Mouse (Mus musculus) myocyte (in vitro differentiated cells): ENCODE data around the gene Slco1c1. TPM values are rescaled to one million over a fixed set of nuclear protein-coding genes. Genes with fewer than 3 reads are reported as not detected.

Experiments
- H3K27me3 ChIP-seq: one replicate; pipeline ENCODE4 v1.6.1; 2011; ENCODE audit not compliant: control insufficient read depth, insufficient read depth, insufficient read length
- H3K36me3 ChIP-seq: one replicate; pipeline ENCODE4 v1.6.1; 2011; ENCODE audit not compliant: control insufficient read depth, insufficient read depth
- H3K4me2 ChIP-seq: one replicate; pipeline ENCODE4 v1.6.1; 2011; ENCODE audit warnings: low read depth, control low read depth
- H3K4me3 ChIP-seq: one replicate; pipeline ENCODE4 v1.5.1; 2011; ENCODE audit warnings: mild to moderate bottlenecking, control low read depth, moderate library complexity
- H3K79me2 ChIP-seq: one replicate; pipeline ENCODE4 v1.6.1; 2011; ENCODE audit not compliant: control insufficient read depth, insufficient read depth
- H3ac ChIP-seq: one replicate; pipeline ENCODE4 v1.6.1; 2011; ENCODE audit not compliant: control insufficient read depth, insufficient read length
- CEBPB ChIP-seq: IDR thresholded peaks from 2 replicates; pipeline ENCODE4 v1.6.1; 2011; ENCODE audit warnings: mild to moderate bottlenecking, moderate library complexity; ENCODE audit not compliant: poor library complexity, insufficient read depth, severe bottlenecking
- E2F4 ChIP-seq: IDR thresholded peaks from one replicate; pipeline ENCODE4 v1.6.1; 2011; ENCODE audit warnings: mild to moderate bottlenecking, control low read depth, moderate library complexity; ENCODE audit not compliant: insufficient read depth
- MAX ChIP-seq: IDR thresholded peaks from one replicate; pipeline ENCODE4 v1.6.1; 2011; ENCODE audit warnings: low read depth, mild to moderate bottlenecking, control low read depth
- MYOD1 ChIP-seq, 3 experiments: IDR thresholded peaks; one replicate each; pipeline ENCODE4 v1.6.1; 2011; ENCODE audit warnings: control low read depth in 2 of 3, low read depth in 2 of 3, mild to moderate bottlenecking in 2 of 3, moderate library complexity in 1 of 3; ENCODE audit not compliant: insufficient read length in 2 of 3, control insufficient read depth in 1 of 3
- MYOG ChIP-seq, 3 experiments: IDR thresholded peaks; one replicate each; pipeline ENCODE4 v1.6.1; 2011; ENCODE audit warnings: control low read depth in 2 of 3, low read depth in 2 of 3, mild to moderate bottlenecking in 2 of 3; ENCODE audit not compliant: insufficient read length in 2 of 3, control insufficient read depth in 1 of 3, insufficient read depth in 1 of 3
- POLR2A ChIP-seq: IDR thresholded peaks from one replicate; pipeline ENCODE4 v1.6.1; 2011; ENCODE audit warnings: low read depth, mild to moderate bottlenecking, control low read depth, moderate library complexity; ENCODE audit not compliant: insufficient read length
- POLR2AphosphoS2 ChIP-seq: IDR thresholded peaks from one replicate; pipeline ENCODE4 v1.6.1; 2011; ENCODE audit warnings: low read depth, control low read depth; ENCODE audit not compliant: insufficient read length
- REST ChIP-seq: IDR thresholded peaks from one replicate; pipeline ENCODE4 v1.6.1; 2011; ENCODE audit warnings: mild to moderate bottlenecking, control low read depth, moderate library complexity; ENCODE audit not compliant: insufficient read depth, insufficient read length
- SRF ChIP-seq: IDR thresholded peaks from one replicate; pipeline ENCODE4 v1.6.1; 2011; ENCODE audit warnings: low read depth; ENCODE audit not compliant: control insufficient read depth, insufficient read length
- TCF12 ChIP-seq: IDR thresholded peaks from one replicate; pipeline ENCODE4 v1.6.1; 2011; ENCODE audit warnings: mild to moderate bottlenecking, control low read depth; ENCODE audit not compliant: poor library complexity, insufficient read depth, severe bottlenecking
- TCF3 ChIP-seq: IDR thresholded peaks from one replicate; pipeline ENCODE4 v1.6.1; 2011; ENCODE audit warnings: low read depth, control low read depth; ENCODE audit not compliant: insufficient read length
- USF1 ChIP-seq: IDR thresholded peaks from one replicate; pipeline ENCODE4 v1.6.1; 2011; ENCODE audit warnings: low read depth, mild to moderate bottlenecking, control low read depth, moderate library complexity
- polyA plus RNA-seq: library from polyadenylated mRNA; unstranded; fragments of >200 nt; fragmentation: generic; extraction: Trizol; gene quantifications from one replicate; pipeline ENCODE4 v1.2.1, GENCODE M21; 2012; ENCODE audit warnings: missing spikeins

Slco1c1 gene
- polyA plus RNA-seq, 1 experiment = not detected

DNA sequence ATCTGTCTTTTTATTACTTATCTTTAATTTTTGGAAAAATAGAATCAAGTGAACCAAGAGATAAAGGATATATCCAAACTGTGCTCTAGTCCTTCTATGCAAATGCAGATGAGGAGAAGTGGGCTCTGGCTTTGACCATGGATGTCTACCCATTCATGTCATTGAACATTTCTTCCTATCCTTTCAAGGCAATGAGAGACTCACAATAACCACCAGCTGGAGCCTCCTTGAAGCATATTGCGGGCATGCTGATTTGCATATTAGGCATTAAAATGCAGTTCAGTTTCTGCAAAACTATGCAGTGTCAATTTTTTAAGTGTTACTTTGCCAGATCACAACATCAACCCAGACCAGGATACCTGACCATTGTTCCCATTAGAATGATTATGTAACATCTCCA lies 1.6 kb downstream of the Slco1c1 start:
- H3K79me2 ChIP-seq = no peaks in the 10 kb centered on the region
- no peaks in the 10 kb centered on the region for H3K27me3 ChIP-seq
- H3K4me3 ChIP-seq = no peak overlapping the region
- H3ac ChIP-seq = no peak overlapping the region
- H3K36me3 ChIP-seq = no peaks in the 10 kb centered on the region
- H3K4me2 ChIP-seq = no peak overlapping the region
- no peak for TF ChIP-seq TCF12
- TF ChIP-seq USF1 = no peak
- TF ChIP-seq SRF = no peak
- TF ChIP-seq E2F4 = no peak
- TF ChIP-seq POLR2A = no peak
- no peak for TF ChIP-seq TCF3
- no peak for TF ChIP-seq REST
- no peak for TF ChIP-seq POLR2AphosphoS2
- TF ChIP-seq CEBPB = no peak
- TF ChIP-seq MYOG (IDR thresholded peaks at IDR 0.05; ENCODE audit: control insufficient read depth in 1 of 3, insufficient read depth in 1 of 3, insufficient read length in 2 of 3, low read depth in 2 of 3) = no peak
- TF ChIP-seq MAX = no peak
- TF ChIP-seq MYOD1 (IDR thresholded peaks at IDR 0.05; ENCODE audit: control insufficient read depth in 1 of 3, insufficient read length in 2 of 3, low read depth in 2 of 3) = no peak

DNA sequence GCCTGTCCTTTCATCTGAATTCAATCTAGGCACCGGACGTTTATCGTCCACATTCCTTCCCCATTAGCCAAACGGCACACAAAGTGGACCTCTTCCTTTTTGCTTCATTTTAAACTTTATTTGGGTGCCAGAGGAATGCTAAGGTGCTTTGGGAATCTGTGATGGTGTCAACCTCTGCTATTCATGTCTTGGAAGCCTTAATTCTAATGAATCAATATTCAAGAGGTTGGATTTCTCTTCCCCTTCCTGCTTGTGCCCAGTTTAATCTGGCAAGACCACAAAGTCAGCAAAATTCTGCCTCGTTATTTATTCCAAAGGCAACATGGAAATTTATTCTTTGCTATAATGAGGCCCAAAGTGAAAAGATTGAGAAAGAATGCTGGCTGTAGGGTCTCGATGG lies 6.7 kb downstream of the Slco1c1 start:
- Histone ChIP-seq H3K79me2 (no peaks in the 10 kb centered on the region), H3K36me3 (no peaks in the 10 kb centered on the region), H3K4me3 (no peak overlapping the region), H3ac (no peak overlapping the region), H3K27me3 (no peaks in the 10 kb centered on the region), H3K4me2 (no peak overlapping the region)
- no peak for TF ChIP-seq MYOG (IDR thresholded peaks at IDR 0.05; ENCODE audit: control insufficient read depth in 1 of 3, insufficient read depth in 1 of 3, insufficient read length in 2 of 3, low read depth in 2 of 3)
- TF ChIP-seq SRF = no peak
- no peak for TF ChIP-seq POLR2AphosphoS2
- no peak for TF ChIP-seq TCF12
- TF ChIP-seq E2F4 = no peak
- no peak for TF ChIP-seq CEBPB
- TF ChIP-seq USF1 = no peak
- no peak for TF ChIP-seq MAX

DNA sequence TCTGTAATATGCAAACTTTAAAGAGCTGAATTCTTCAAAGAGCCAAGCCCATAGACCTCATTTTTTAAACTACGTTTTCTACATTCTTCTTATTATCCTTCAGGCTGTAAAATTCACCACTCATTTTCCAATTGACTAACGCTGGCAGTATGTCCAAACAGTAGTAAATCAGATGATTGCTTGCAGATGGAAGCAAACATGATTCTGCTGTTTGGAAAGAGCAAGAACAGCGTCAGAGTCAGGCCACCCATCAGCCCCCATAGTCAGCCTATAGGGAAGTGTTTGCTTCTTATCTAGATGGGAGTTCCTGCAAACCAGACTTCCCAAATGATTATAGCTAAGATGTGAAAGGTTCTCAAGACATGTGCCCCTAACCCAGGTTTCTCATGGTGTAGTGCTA lies 13.1 kb downstream of the Slco1c1 start:
- no peak overlapping the region for H3K4me3 ChIP-seq
- H3K79me2 ChIP-seq = no peaks in the 10 kb centered on the region
- TF ChIP-seq TCF3 (no peak), TCF12 (no peak), REST (no peak), MYOD1 (IDR thresholded peaks at IDR 0.05; ENCODE audit: control insufficient read depth in 1 of 3, insufficient read length in 2 of 3, low read depth in 2 of 3) (no peak), E2F4 (no peak), SRF (no peak), MAX (no peak), CEBPB (no peak), POLR2A (no peak), POLR2AphosphoS2 (no peak), USF1 (no peak), MYOG (IDR thresholded peaks at IDR 0.05; ENCODE audit: control insufficient read depth in 1 of 3, insufficient read depth in 1 of 3, insufficient read length in 2 of 3, low read depth in 2 of 3) (no peak)
- H3K4me2 ChIP-seq = no peak overlapping the region
- H3ac ChIP-seq = no peak overlapping the region
- no peaks in the 10 kb centered on the region for H3K36me3 ChIP-seq
- H3K27me3 ChIP-seq = no peaks in the 10 kb centered on the region

DNA sequence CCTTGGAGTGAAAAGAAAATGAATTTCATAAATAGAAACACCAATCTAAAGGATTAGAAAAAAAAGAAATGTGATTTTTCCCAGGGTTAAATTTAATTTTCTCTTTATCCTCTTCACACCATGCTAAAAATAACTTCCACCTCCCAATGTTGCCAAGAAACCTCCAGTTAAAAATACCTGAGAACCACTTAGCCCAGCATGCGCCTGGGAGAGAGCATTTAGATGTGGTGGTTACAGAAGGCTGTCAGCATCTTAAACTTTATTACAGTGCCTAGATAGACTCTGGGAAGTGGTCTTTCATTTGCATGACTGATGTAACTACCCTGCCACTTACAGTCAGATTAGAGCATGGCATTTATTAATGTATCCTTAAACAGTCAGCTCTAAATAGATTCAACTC lies 17.0 kb downstream of the Slco1c1 start:
- H3K79me2 ChIP-seq = no peaks in the 10 kb centered on the region
- no peak overlapping the region for H3ac ChIP-seq
- H3K4me3 ChIP-seq = no peak overlapping the region
- no peak overlapping the region for H3K4me2 ChIP-seq
- no peaks in the 10 kb centered on the region for H3K36me3 ChIP-seq
- no peak for TF ChIP-seq TCF3
- no peak for TF ChIP-seq USF1
- no peaks in the 10 kb centered on the region for H3K27me3 ChIP-seq

DNA sequence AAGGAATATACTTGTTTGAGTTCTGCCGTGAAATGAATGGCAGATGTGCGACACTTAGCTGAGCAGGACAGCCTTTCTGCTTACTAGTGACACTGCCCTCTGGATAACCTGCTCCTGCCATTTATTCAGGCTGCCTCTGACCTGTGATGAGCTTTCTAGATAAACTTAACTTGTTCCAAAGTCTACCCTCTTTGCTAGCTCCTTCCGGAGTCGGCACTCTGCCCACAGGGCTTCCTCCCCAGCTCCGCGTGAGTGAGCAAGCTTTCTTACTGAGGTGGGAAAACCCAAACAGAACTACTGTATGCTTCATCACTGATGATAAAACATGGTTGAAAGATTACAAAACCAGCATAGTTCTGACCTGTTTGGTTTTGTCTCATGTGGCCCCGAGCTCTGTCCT lies 19.2 kb downstream of the Slco1c1 start:
- no peak overlapping the region for H3ac ChIP-seq
- H3K27me3 ChIP-seq = no peaks in the 10 kb centered on the region
- no peak for TF ChIP-seq POLR2A
- TF ChIP-seq TCF3 = no peak
- no peak for TF ChIP-seq SRF
- TF ChIP-seq USF1 = no peak
- TF ChIP-seq MYOD1 (IDR thresholded peaks at IDR 0.05; ENCODE audit: control insufficient read depth in 1 of 3, insufficient read length in 2 of 3, low read depth in 2 of 3) = no peak
- no peak for TF ChIP-seq REST
- TF ChIP-seq POLR2AphosphoS2 = no peak
- TF ChIP-seq CEBPB = no peak
- TF ChIP-seq MAX = no peak
- no peak for TF ChIP-seq TCF12
- TF ChIP-seq E2F4 = no peak
- TF ChIP-seq MYOG (IDR thresholded peaks at IDR 0.05; ENCODE audit: control insufficient read depth in 1 of 3, insufficient read depth in 1 of 3, insufficient read length in 2 of 3, low read depth in 2 of 3) = no peak
- no peak overlapping the region for H3K4me2 ChIP-seq
- no peaks in the 10 kb centered on the region for H3K79me2 ChIP-seq
- H3K4me3 ChIP-seq = no peak overlapping the region
- H3K36me3 ChIP-seq = no peaks in the 10 kb centered on the region
